Mouse (Mus musculus) kidney, embryonic 15.5 days (tissue): ENCODE measurements around the gene Uap1l1. TPM values are rescaled to one million over a fixed set of nuclear protein-coding genes. Genes with fewer than 3 reads are reported as not detected.

Experiments used
- ATAC-seq: fragments of 200-750 bp; cut with Nextera tagmentation; replicated peaks from 2 replicates; pipeline ENCODE4 v1.8.0; 2017; ENCODE audit warnings: moderate TSS enrichment; ENCODE audit not compliant: low FRiP score
- H3K27ac ChIP-seq: fragments of 300-500 bp; sonication (generic); 2 replicates; pipeline ENCODE4 v1.5.1; 2015; ENCODE audit warnings: mild to moderate bottlenecking, inconsistent platforms
- H3K27me3 ChIP-seq: fragments of 300-500 bp; sonication (generic); 2 replicates; pipeline ENCODE4 v1.6.1; 2015; ENCODE audit warnings: inconsistent platforms
- H3K36me3 ChIP-seq: fragments of 300-500 bp; sonication (generic); 2 replicates; pipeline ENCODE4 v1.6.1; 2015; ENCODE audit warnings: inconsistent platforms
- H3K4me1 ChIP-seq: fragments of 300-500 bp; sonication (generic); 2 replicates; pipeline ENCODE4 v1.6.1; 2015; ENCODE audit warnings: inconsistent platforms
- H3K4me2 ChIP-seq: fragments of 300-500 bp; sonication (generic); 2 replicates; pipeline ENCODE4 v1.6.1; 2015; ENCODE audit warnings: moderate library complexity, mild to moderate bottlenecking, inconsistent platforms
- H3K4me3 ChIP-seq: fragments of 300-500 bp; sonication (generic); replicated peaks from 2 replicates; pipeline ENCODE4 v1.5.1; 2015; ENCODE audit warnings: mild to moderate bottlenecking, inconsistent platforms
- H3K9ac ChIP-seq: fragments of 300-500 bp; sonication (generic); 2 replicates; pipeline ENCODE4 v1.6.1; 2015; ENCODE audit warnings: mild to moderate bottlenecking, inconsistent platforms
- H3K9me3 ChIP-seq: fragments of 300-500 bp; sonication (generic); replicated peaks from 2 replicates; pipeline ENCODE4 v1.6.1; 2016; ENCODE audit warnings: inconsistent platforms
- WGBS: fragments of 180-500 bp; shearing (Covaris S2); methylation state at CpG from one replicate; pipeline ENCODE4 v1.1.7; 2015; ENCODE audit warnings: mixed read lengths; 5-methylcytosine and 5-hydroxymethylcytosine counted together
- polyA plus RNA-seq: library from polyadenylated mRNA; unstranded; fragments of >200 nt; fragmentation: Nextera tagmentation; extraction: Ambion mirVana; gene quantifications from 2 replicates; pipeline ENCODE4 v1.2.1, GENCODE M21; 2015

The Uap1l1 gene
- polyA plus RNA-seq, 1 experiment from 2014 or later = 27.3 TPM

DNA sequence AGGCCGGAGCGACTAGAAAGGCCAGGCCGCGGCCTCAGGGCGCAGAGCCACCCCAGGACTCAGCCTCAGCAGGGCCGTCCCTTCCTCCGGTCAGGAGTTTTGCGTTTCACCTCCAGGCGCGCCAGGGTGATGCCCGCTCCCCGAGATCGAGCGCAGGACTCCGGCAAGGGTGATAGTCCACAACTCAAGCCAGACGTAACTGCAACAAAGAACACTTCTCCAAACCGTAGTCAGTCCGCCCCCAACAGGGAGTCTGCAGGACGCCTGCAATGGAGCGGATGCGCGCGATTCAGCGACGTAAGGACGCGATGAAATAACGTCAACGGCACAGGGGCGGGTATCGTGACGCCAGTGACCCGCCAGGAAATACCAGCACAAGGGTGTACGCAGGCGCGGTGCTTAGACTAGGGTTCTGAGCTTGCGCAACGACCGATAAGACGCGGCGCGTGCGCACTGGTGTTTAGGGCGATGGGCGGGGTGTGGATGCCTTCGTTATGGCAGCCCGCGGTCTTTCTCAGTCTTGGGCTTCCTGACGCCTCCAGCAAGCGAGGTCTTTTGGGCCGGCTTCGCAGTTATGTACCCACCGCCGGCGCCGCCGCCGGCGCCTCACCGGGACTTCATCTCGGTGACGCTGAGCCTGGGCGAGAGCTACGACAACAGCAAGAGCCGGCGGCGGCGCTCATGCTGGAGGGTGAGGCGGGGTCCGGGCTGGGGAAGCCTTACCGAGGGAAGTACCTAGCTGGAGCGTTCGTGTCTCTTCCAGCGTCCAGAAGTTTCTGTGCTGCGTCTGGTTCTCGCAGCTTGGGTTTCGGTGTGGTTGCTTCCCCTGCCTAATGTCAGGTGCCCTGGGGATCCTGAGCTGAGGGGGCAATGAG lies 33.0 kb downstream of the Uap1l1 start, which contains the start of gene Man1b1:
TSS of gene Man1b1 (plus strand) at position 53 of the 875 bp plus-strand sequence.
- Histone ChIP-seq H3K9ac (peak within 1 kb of the TSS; percentile 94), H3K4me1 (peaks cover 24% of the 10 kb centered on the region), H3K27me3 (no peaks in the 10 kb centered on the region), H3K9me3 (no peaks in the 10 kb centered on the region), H3K4me2 (peak within 1 kb of the TSS; percentile 94), H3K36me3 (peaks cover 38% of the 10 kb centered on the region), H3K4me3 (peak within 1 kb of the TSS; percentile 74), H3K27ac (peak within 1 kb of the TSS; percentile 87)
- peak; percentile 98 for ATAC-seq
- under 1% methylated on average over 78 of the region's 78 CpGs for WGBS

DNA sequence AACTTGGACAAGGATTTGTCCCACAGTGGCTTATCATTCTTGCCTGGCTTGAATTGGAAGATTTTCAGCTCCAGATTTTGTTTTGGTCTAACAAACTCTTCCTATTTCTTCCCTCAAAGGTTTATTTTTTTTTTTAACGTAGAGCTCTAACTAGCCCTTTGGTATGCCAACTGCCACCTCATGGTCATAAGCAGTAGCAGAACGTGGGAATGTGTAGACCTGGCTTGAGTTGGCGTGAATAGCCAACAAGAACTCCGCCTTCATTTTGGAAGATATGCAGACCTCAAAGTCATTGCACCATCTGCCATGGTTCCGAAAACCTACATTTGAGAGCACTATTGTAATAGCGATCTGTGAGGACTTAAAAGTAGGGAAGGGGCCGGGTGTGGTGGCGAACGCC lies 34.0 kb downstream of the Uap1l1 start:
- 63% methylated on average over 9 of the region's 9 CpGs for WGBS
- H3K9ac ChIP-seq = peak overlapping the region; percentile 87
- H3K4me2 ChIP-seq = peak overlapping the region; percentile 94
- H3K36me3 ChIP-seq = peaks cover 28% of the 10 kb centered on the region
- no peak for ATAC-seq
- peaks cover 24% of the 10 kb centered on the region for H3K4me1 ChIP-seq
- H3K27me3 ChIP-seq = no peaks in the 10 kb centered on the region
- H3K4me3 ChIP-seq = peak overlapping the region; percentile 74
- H3K9me3 ChIP-seq = no peaks in the 10 kb centered on the region
- no peak overlapping the region for H3K27ac ChIP-seq

- Histone ChIP-seq H3K27me3 (no peaks in the 10 kb centered on the region), H3K36me3 (no peaks in the 10 kb centered on the region), H3K9ac (no peak overlapping the region), H3K9me3 (no peaks in the 10 kb centered on the region), H3K4me2 (no peak overlapping the region), H3K4me1 (peaks cover 13% of the 10 kb centered on the region), H3K27ac (no peak overlapping the region), H3K4me3 (no peak overlapping the region)
- no peak for ATAC-seq
- 42% methylated on average over 7 of the region's 7 CpGs for WGBS
Measured at GRCm38 (mm10) chr2:25328440-25328839, 37.0 kb downstream of the Uap1l1 start.

- Histone ChIP-seq H3K4me2 (no peak overlapping the region), H3K9ac (no peak overlapping the region)
Measured at GRCm38 (mm10) chr2:25326036-25326435, 39.4 kb downstream of the Uap1l1 start.

GRCm38 (mm10) chr2:25320084-25320483 lies 45.4 kb downstream of the Uap1l1 start:
- H3K4me1 ChIP-seq = peaks cover 8% of the 10 kb centered on the region
- 25% methylated on average over 2 of the region's 2 CpGs for WGBS
- H3K9ac ChIP-seq = no peak overlapping the region
- H3K4me3 ChIP-seq = no peak overlapping the region
- H3K4me2 ChIP-seq = no peak overlapping the region
- H3K36me3 ChIP-seq = no peaks in the 10 kb centered on the region
- no peak overlapping the region for H3K27ac ChIP-seq
- no peaks in the 10 kb centered on the region for H3K9me3 ChIP-seq
- peaks cover 72% of the 10 kb centered on the region for H3K27me3 ChIP-seq
- no peak for ATAC-seq

More at GRCm38 (mm10) chr2:25326036-25326435, 39.4 kb downstream of the Uap1l1 start:
- ATAC-seq = no peak
- Histone ChIP-seq H3K36me3 (no peaks in the 10 kb centered on the region), H3K27me3 (peaks cover 13% of the 10 kb centered on the region), H3K9me3 (no peaks in the 10 kb centered on the region), H3K4me1 (peaks cover under 1% of the 10 kb centered on the region; the same call in 1 of the 2 replicates), H3K4me3 (no peak overlapping the region), H3K27ac (no peak overlapping the region)
- 81% methylated on average over 2 of the region's 2 CpGs for WGBS

GRCm38 (mm10) chr2:25318971-25319773 lies 46.3 kb downstream of the Uap1l1 start, which contains the start of gene Grin1:
Grin1 (minus strand) TSS chr2:25319187.
- H3K9me3 ChIP-seq = no peaks in the 10 kb centered on the region
- peak within 1 kb of the TSS; percentile 67 for H3K4me2 ChIP-seq
- 9% methylated on average over 58 of the region's 58 CpGs for WGBS
- peaks cover 80% of the 10 kb centered on the region for H3K27me3 ChIP-seq
- H3K4me3 ChIP-seq = peak within 1 kb of the TSS; percentile 38
- no peak within 1 kb of the TSS for H3K9ac ChIP-seq
- peaks cover 8% of the 10 kb centered on the region for H3K4me1 ChIP-seq
- no peak within 1 kb of the TSS for H3K27ac ChIP-seq
- 0 out of 2 replicates have a peak, but pooled peaks have one; percentile 58 for ATAC-seq
- H3K36me3 ChIP-seq = no peaks in the 10 kb centered on the region

DNA sequence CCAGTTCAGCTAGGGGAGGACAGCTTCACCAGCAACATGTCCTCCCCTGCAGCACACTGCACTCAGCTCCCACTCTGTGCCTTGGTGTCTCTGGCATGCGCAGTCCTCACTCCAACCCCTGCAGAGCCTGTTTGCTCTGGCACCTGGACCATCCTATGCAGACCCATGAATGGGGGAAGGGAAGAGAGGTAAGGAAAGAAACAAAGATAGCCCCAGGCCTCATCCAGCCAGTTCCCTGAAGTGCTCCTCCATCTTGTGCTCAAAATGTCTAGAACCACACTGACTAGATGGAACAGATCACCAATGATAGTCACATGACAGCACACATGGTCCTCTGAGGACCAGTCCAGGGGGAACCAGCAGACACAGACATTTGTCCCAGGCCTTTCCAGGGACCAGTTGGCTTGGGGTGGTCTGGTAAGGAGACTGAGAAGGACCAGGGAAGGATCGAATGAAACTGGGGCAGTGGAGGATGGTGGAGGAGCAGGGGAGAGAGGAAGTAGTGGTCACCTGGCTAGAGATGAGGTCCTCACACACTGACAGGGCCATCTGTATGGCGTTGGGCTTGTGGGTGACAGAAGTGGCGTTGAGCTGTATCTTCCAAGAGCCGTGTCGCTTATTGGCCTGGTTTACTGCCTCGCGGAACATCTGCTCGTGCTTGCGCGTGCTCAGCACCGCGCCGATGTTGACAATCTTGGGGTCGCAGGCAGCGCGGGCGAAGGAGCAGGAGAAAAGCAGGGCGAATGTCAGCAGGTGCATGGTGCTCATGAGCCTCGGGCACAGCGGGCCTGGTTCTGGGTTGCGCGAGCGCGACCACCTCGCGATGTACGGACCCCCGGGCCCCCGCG lies 47.1 kb downstream of the Uap1l1 start:
- Histone ChIP-seq H3K27me3 (peaks cover 88% of the 10 kb centered on the region), H3K4me2 (peak overlapping the region; percentile 67), H3K4me3 (peak overlapping the region; percentile 38), H3K36me3 (no peaks in the 10 kb centered on the region), H3K9me3 (no peaks in the 10 kb centered on the region), H3K9ac (no peak overlapping the region), H3K27ac (no peak overlapping the region), H3K4me1 (peaks cover 8% of the 10 kb centered on the region)
- ATAC-seq = no peak
- WGBS = 5% methylated on average over 31 of the region's 31 CpGs

DNA sequence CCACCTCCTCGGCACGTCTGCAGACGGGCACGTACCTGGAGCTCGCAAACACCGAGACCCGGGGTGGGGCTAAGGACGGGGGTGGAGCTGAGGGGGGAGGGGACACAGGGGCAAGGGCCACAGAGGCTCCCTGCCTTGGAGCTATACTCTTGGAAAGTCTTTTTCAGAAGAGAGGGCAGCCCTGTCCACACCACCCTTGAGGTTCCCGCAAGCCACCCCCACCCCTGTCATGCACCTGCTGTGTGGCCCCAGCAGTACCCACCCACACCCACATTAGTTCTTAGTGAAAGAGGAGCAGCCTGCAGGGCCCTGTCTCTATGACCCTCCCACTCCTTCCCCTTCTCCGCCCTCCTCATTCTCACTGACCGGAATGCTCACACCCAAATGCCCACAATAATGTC lies 54.0 kb downstream of the Uap1l1 start:
- H3K4me2 ChIP-seq = 0 out of 2 replicates have a peak overlapping the region, but pooled peaks have one; percentile 14
- 6% methylated on average over 11 of the region's 11 CpGs for WGBS

GRCm38 (mm10) chr2:25310969-25311368 lies 54.5 kb downstream of the Uap1l1 start:
- Histone ChIP-seq H3K36me3 (no peaks in the 10 kb centered on the region), H3K4me1 (peaks cover 4% of the 10 kb centered on the region; the same call in 1 of the 2 replicates), H3K4me2 (0 out of 2 replicates have a peak overlapping the region, but pooled peaks have one; percentile 14), H3K4me3 (no peak overlapping the region), H3K27ac (no peak overlapping the region), H3K9me3 (no peaks in the 10 kb centered on the region), H3K27me3 (peaks cover 97% of the 10 kb centered on the region), H3K9ac (no peak overlapping the region)
- no peak for ATAC-seq
- WGBS = under 1% methylated on average over 22 of the region's 22 CpGs

More for the DNA sequence above, 54.0 kb downstream of the Uap1l1 start:
- no peaks in the 10 kb centered on the region for H3K36me3 ChIP-seq
- H3K9ac ChIP-seq = no peak overlapping the region
- no peak overlapping the region for H3K4me3 ChIP-seq
- no peak overlapping the region for H3K27ac ChIP-seq
- ATAC-seq = no peak
- H3K9me3 ChIP-seq = no peaks in the 10 kb centered on the region
- H3K4me1 ChIP-seq = peaks cover 4% of the 10 kb centered on the region; the same call in 1 of the 2 replicates
- peaks cover 97% of the 10 kb centered on the region for H3K27me3 ChIP-seq

- no peak overlapping the region for H3K9ac ChIP-seq
- peaks cover 6% of the 10 kb centered on the region for H3K4me1 ChIP-seq
- 54% methylated on average over 10 of the region's 10 CpGs for WGBS
- no peak overlapping the region for H3K27ac ChIP-seq
- no peak for ATAC-seq
- H3K9me3 ChIP-seq = no peaks in the 10 kb centered on the region
- H3K4me3 ChIP-seq = no peak overlapping the region
- H3K4me2 ChIP-seq = no peak overlapping the region
- peaks cover 97% of the 10 kb centered on the region for H3K27me3 ChIP-seq
- H3K36me3 ChIP-seq = no peaks in the 10 kb centered on the region
Measured at GRCm38 (mm10) chr2:25310180-25310579, 55.3 kb downstream of the Uap1l1 start.
